Mouse (Mus musculus) C3H10T1/2 (cell line): ENCODE results near the gene Tnpo3. TPM values are rescaled to one million over a fixed set of nuclear protein-coding genes. Genes with fewer than 3 reads are reported as not detected.

ENCODE experiments used
- polyA plus RNA-seq, 2 experiments: library from polyadenylated mRNA; unstranded; fragments of >200 nt; fragmentation: generic; extraction: Trizol; gene quantifications; one replicate each; pipeline ENCODE4 v1.2.1; 2012; ENCODE audit warnings: missing spikeins in 2 of 2

Gene Tnpo3
- polyA plus RNA-seq = 10 to 100 TPM in 1 of 2 experiments, 1 to 10 TPM in 1; 8.4 to 29.8 TPM

GRCm38 (mm10) chr6:29609111-29610019, at the start of gene Tnpo3:
Gene Tnpo3, minus strand, starts transcription at chr6:29609887.

GRCm38 (mm10) chr6:29526281-29527251, 83.1 kb downstream of the Tnpo3 start, which contains the start of gene Irf5:
Gene Irf5, plus strand, starts transcription at chr6:29526625.

GRCm38 (mm10) chr6:29507447-29508309, 102.0 kb downstream of the Tnpo3 start, which contains the start of gene Kcp:
Gene Kcp, minus strand, starts transcription at chr6:29507952.

Other genes with a start within 250 kb of the Tnpo3 start
- gene Opn1sw, start 221.4 kb downstream of the Tnpo3 start, polyA plus RNA-seq = 1 to 10 TPM in 1 of 2 experiments, under 1 TPM in 1; 0.35 to 2.2 TPM
- gene Ccdc136, start 213.6 kb downstream of the Tnpo3 start, polyA plus RNA-seq = 10 to 100 TPM in 1 of 2 experiments, 1 to 10 TPM in 1; 9.7 to 26.6 TPM
- 10 to 100 TPM; 21.0 to 78.7 TPM for gene Flnc, start 176.6 kb downstream of the Tnpo3 start, polyA plus RNA-seq
- 100 to 1,000 TPM; 152 to 287 TPM for gene Atp6v1f, start 142.2 kb downstream of the Tnpo3 start, polyA plus RNA-seq
- not detected for gene Atp6v1fnb, start 138.4 kb downstream of the Tnpo3 start, polyA plus RNA-seq
- under 1 TPM; 0.06 to 0.08 TPM for gene Kcp, start 101.9 kb downstream of the Tnpo3 start, polyA plus RNA-seq
- under 1 TPM; 0.11 to 0.18 TPM for gene Irf5, start 83.3 kb downstream of the Tnpo3 start, polyA plus RNA-seq
- gene Tspan33, start 84.3 kb upstream of the Tnpo3 start, polyA plus RNA-seq = under 1 TPM; 0.01 to 0.04 TPM
- gene Smo, start 125.6 kb upstream of the Tnpo3 start, polyA plus RNA-seq = 100 to 1,000 TPM in 1 of 2 experiments, 10 to 100 TPM in 1; 38.4 to 105 TPM
- 1 to 10 TPM; 1.0 to 4.8 TPM for gene Ahcyl2, start 158.1 kb upstream of the Tnpo3 start, polyA plus RNA-seq